Mouse (Mus musculus): ENCODE data around the gene Lmx1a. TPM values are rescaled to one million over a fixed set of nuclear protein-coding genes. Genes with fewer than 3 reads are reported as not detected.

Gene Lmx1a
- polyA plus RNA-seq, 1 experiment = not detected

- TF ChIP-seq POLR2A (IDR thresholded peaks at IDR 0.05; ENCODE audit: borderline replicate concordance, extremely low read depth, low read depth, low read length) (no peak), CTCF (IDR thresholded peaks at IDR 0.05; ENCODE audit: insufficient read depth, low read length) (no peak)
- DNase-seq = no peak
- H3K4me1 ChIP-seq (ENCODE audit: control insufficient read depth, insufficient read depth, low read length) = no peaks in the 10 kb centered on the region
- WGBS = 76% methylated on average over 3 of the region's 3 CpGs
- no peak overlapping the region for H3K4me3 ChIP-seq (replicated peaks; ENCODE audit: extremely low read depth, low read depth, low read length)
These were observed 47.8 kb downstream of the Lmx1a start for GRCm38 (mm10) chr1:167736793-167737192.

GRCm38 (mm10) chr1:167739286-167739685 lies 50.2 kb downstream of the Lmx1a start:
- no peak for TF ChIP-seq CTCF (IDR thresholded peaks at IDR 0.05; ENCODE audit: insufficient read depth, low read length)
- TF ChIP-seq POLR2A (IDR thresholded peaks at IDR 0.05; ENCODE audit: borderline replicate concordance, extremely low read depth, low read depth, low read length) = no peak
- WGBS = 70% methylated on average over 7 of the region's 7 CpGs
- DNase-seq = no peak
- Histone ChIP-seq H3K4me3 (replicated peaks; ENCODE audit: extremely low read depth, low read depth, low read length) (no peak overlapping the region), H3K4me1 (ENCODE audit: control insufficient read depth, insufficient read depth, low read length) (no peaks in the 10 kb centered on the region)

GRCm38 (mm10) chr1:167746676-167747075 lies 57.6 kb downstream of the Lmx1a start:
- no peak overlapping the region for H3K4me3 ChIP-seq (replicated peaks; ENCODE audit: extremely low read depth, low read depth, low read length)
- DNase-seq = no peak
- 40% methylated on average over 6 of the region's 6 CpGs for WGBS
- H3K4me1 ChIP-seq (ENCODE audit: control insufficient read depth, insufficient read depth, low read length) = no peaks in the 10 kb centered on the region
- TF ChIP-seq CTCF (IDR thresholded peaks at IDR 0.05; ENCODE audit: insufficient read depth, low read length) (no peak), POLR2A (IDR thresholded peaks at IDR 0.05; ENCODE audit: borderline replicate concordance, extremely low read depth, low read depth, low read length) (no peak)

- no peaks in the 10 kb centered on the region for H3K4me1 ChIP-seq (ENCODE audit: control insufficient read depth, insufficient read depth, low read length)
- DNase-seq = no peak
- TF ChIP-seq CTCF (IDR thresholded peaks at IDR 0.05; ENCODE audit: insufficient read depth, low read length) (no peak), POLR2A (IDR thresholded peaks at IDR 0.05; ENCODE audit: borderline replicate concordance, extremely low read depth, low read depth, low read length) (no peak)
- H3K4me3 ChIP-seq (replicated peaks; ENCODE audit: extremely low read depth, low read depth, low read length) = no peak overlapping the region
- 51% methylated on average over 5 of the region's 5 CpGs for WGBS
These were observed 63.6 kb downstream of the Lmx1a start for GRCm38 (mm10) chr1:167752661-167753060.

GRCm38 (mm10) chr1:167754085-167754484 lies 65.0 kb downstream of the Lmx1a start:
- WGBS = 66% methylated on average over 4 of the region's 4 CpGs
- DNase-seq = no peak
- TF ChIP-seq POLR2A (IDR thresholded peaks at IDR 0.05; ENCODE audit: borderline replicate concordance, extremely low read depth, low read depth, low read length) = no peak
- no peak for TF ChIP-seq CTCF (IDR thresholded peaks at IDR 0.05; ENCODE audit: insufficient read depth, low read length)
- no peak overlapping the region for H3K4me3 ChIP-seq (replicated peaks; ENCODE audit: extremely low read depth, low read depth, low read length)
- H3K4me1 ChIP-seq (ENCODE audit: control insufficient read depth, insufficient read depth, low read length) = no peaks in the 10 kb centered on the region

GRCm38 (mm10) chr1:167754636-167755522 lies 65.8 kb downstream of the Lmx1a start:
- no peaks in the 10 kb centered on the region for H3K4me1 ChIP-seq (ENCODE audit: control insufficient read depth, insufficient read depth, low read length)
- 20% methylated on average over 14 of the region's 14 CpGs for WGBS
- TF ChIP-seq CTCF (IDR thresholded peaks at IDR 0.05; ENCODE audit: insufficient read depth, low read length) (no peak), POLR2A (IDR thresholded peaks at IDR 0.05; ENCODE audit: borderline replicate concordance, extremely low read depth, low read depth, low read length) (no peak)

GRCm38 (mm10) chr1:167758208-167758607 lies 69.2 kb downstream of the Lmx1a start:
- TF ChIP-seq CTCF (IDR thresholded peaks at IDR 0.05; ENCODE audit: insufficient read depth, low read length) (no peak), POLR2A (IDR thresholded peaks at IDR 0.05; ENCODE audit: borderline replicate concordance, extremely low read depth, low read depth, low read length) (no peak)
- Histone ChIP-seq H3K4me1 (ENCODE audit: control insufficient read depth, insufficient read depth, low read length) (no peaks in the 10 kb centered on the region), H3K4me3 (replicated peaks; ENCODE audit: extremely low read depth, low read depth, low read length) (no peak overlapping the region)
- WGBS = 78% methylated on average over 8 of the region's 8 CpGs
- DNase-seq = no peak

More at GRCm38 (mm10) chr1:167754636-167755522, 65.8 kb downstream of the Lmx1a start:
- no peak for DNase-seq
- no peak overlapping the region for H3K4me3 ChIP-seq (replicated peaks; ENCODE audit: extremely low read depth, low read depth, low read length)

- no peak for TF ChIP-seq POLR2A (IDR thresholded peaks at IDR 0.05; ENCODE audit: borderline replicate concordance, extremely low read depth, low read depth, low read length)
- no peak for TF ChIP-seq CTCF (IDR thresholded peaks at IDR 0.05; ENCODE audit: insufficient read depth, low read length)
- WGBS = 83% methylated on average over 10 of the region's 10 CpGs
- Histone ChIP-seq H3K4me3 (replicated peaks; ENCODE audit: extremely low read depth, low read depth, low read length) (no peak overlapping the region), H3K4me1 (ENCODE audit: control insufficient read depth, insufficient read depth, low read length) (no peaks in the 10 kb centered on the region)
- DNase-seq = no peak
These were observed 71.3 kb downstream of the Lmx1a start for GRCm38 (mm10) chr1:167760307-167760706.

GRCm38 (mm10) chr1:167761785-167762223 lies 72.8 kb downstream of the Lmx1a start:
- TF ChIP-seq CTCF (IDR thresholded peaks at IDR 0.05; ENCODE audit: insufficient read depth, low read length) (no peak), POLR2A (IDR thresholded peaks at IDR 0.05; ENCODE audit: borderline replicate concordance, extremely low read depth, low read depth, low read length) (no peak)
- 28% methylated on average over 13 of the region's 13 CpGs for WGBS
- Histone ChIP-seq H3K4me3 (replicated peaks; ENCODE audit: extremely low read depth, low read depth, low read length) (no peak overlapping the region), H3K4me1 (ENCODE audit: control insufficient read depth, insufficient read depth, low read length) (no peaks in the 10 kb centered on the region)
- DNase-seq = no peak

GRCm38 (mm10) chr1:167766619-167767018 lies 77.6 kb downstream of the Lmx1a start:
- no peak overlapping the region for H3K4me3 ChIP-seq (replicated peaks; ENCODE audit: extremely low read depth, low read depth, low read length)
- whole genome bisulfite sequencing = 90% methylated on average over 4 of the region's 4 CpGs
- H3K4me1 ChIP-seq (ENCODE audit: control insufficient read depth, insufficient read depth, low read length) = no peaks in the 10 kb centered on the region
- TF ChIP-seq POLR2A (IDR thresholded peaks at IDR 0.05; ENCODE audit: borderline replicate concordance, extremely low read depth, low read depth, low read length) (no peak), CTCF (IDR thresholded peaks at IDR 0.05; ENCODE audit: insufficient read depth, low read length) (no peak)
- DNase-seq = no peak

Measured in lung, adult 2 months (tissue).